In the genomic region with DNA sequence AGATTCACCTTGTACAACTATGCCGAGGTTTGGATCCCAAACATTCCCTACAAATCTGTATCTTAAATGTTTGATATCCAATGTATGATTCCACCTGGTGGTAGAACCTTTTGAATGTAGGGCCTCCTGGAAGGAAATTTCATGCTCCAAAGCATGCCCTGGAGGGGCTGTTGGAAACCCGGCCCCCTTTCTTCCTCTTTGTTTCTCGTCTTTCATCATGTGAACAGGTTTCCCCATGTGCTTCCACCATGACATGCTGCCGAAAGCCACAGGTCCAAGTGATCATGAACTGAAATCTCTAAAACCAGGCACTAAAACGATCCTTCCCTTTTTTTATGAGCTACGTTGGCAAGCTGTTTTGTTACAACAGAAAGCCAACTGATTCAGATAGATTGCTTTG, we compare ENCODE assay signal across 26 mouse cellular contexts. TPM values are rescaled to one million over a fixed set of nuclear protein-coding genes. Genes with fewer than 3 reads are reported as not detected.
"Had no signal": no experiment of that assay in that cellular context is flagged by ENCODE, and none has a peak within 500 bp of the region (broad histone marks: within the 10 kb centered on the region; RNA-seq: fewer than 3 reads in every experiment).

No protein-coding gene starts in this region.

- H3K27ac ChIP-seq: hindbrain, embryonic 10.5 days; hindbrain, embryonic 12.5 days; hindbrain, embryonic 14.5 days; intestine, embryonic 15.5 days; kidney, embryonic 15.5 days; kidney, postnatal 0 days; left cerebral cortex, adult 2 months; limb, embryonic 10.5 days; limb, embryonic 12.5 days; liver, embryonic 13.5 days; liver, embryonic 15.5 days had no signal

- H3K27me3 ChIP-seq: heart, embryonic 12.5 days; hindbrain, embryonic 12.5 days; intestine, embryonic 15.5 days; kidney, embryonic 15.5 days; limb, embryonic 12.5 days; liver, embryonic 13.5 days; liver, embryonic 15.5 days had no signal

- H3K9me3 ChIP-seq: hindbrain, embryonic 10.5 days; hindbrain, embryonic 12.5 days; intestine, embryonic 15.5 days; kidney, embryonic 15.5 days; limb, embryonic 10.5 days; limb, embryonic 12.5 days; liver, embryonic 13.5 days; liver, embryonic 15.5 days had no signal

- H3K36me3 ChIP-seq: heart, embryonic 12.5 days; hindbrain, embryonic 10.5 days; hindbrain, embryonic 12.5 days; intestine, embryonic 15.5 days; kidney, embryonic 15.5 days; limb, embryonic 10.5 days; limb, embryonic 12.5 days; liver, embryonic 13.5 days; liver, embryonic 15.5 days had no signal

- H3K4me3 ChIP-seq: heart, embryonic 12.5 days; hindbrain, embryonic 10.5 days; hindbrain, embryonic 12.5 days; intestine, embryonic 15.5 days; kidney, embryonic 15.5 days; left cerebral cortex, adult 2 months; limb, embryonic 10.5 days; limb, embryonic 12.5 days; liver, embryonic 13.5 days; liver, embryonic 15.5 days had no signal

- H3K4me1 ChIP-seq: heart, embryonic 12.5 days; hindbrain, embryonic 10.5 days; hindbrain, embryonic 12.5 days; intestine, embryonic 15.5 days; limb, embryonic 12.5 days; liver, embryonic 13.5 days; liver, embryonic 15.5 days had no signal

- ATAC-seq: hindbrain, embryonic 16.5 days; inflammation-experienced regulatory T-cells, adult 6 months; intestine, embryonic 15.5 days; intestine, postnatal 0 days had no signal

- DNase-seq: gastrocnemius, postnatal 14 days; gastrocnemius, postnatal 36 days; heart, postnatal 10 days; heart, postnatal 4 days; kidney, adult 18-20 months; kidney, adult 9 months; kidney, postnatal 14 days; kidney, postnatal 36 days; layer of hippocampus, adult 9-11 months; layer of hippocampus, postnatal 36 days; liver; liver, embryonic 13.5 days had no signal

RNA-seq across cellular contexts. Expression of a gene that starts 16.5 kb away (rescaled TPM):
- polyA plus RNA-seq: inflammation-experienced regulatory T-cells, adult 6 months had no signal
